ENCODE assay signal across 1 mouse cellular context in the genomic region with DNA sequence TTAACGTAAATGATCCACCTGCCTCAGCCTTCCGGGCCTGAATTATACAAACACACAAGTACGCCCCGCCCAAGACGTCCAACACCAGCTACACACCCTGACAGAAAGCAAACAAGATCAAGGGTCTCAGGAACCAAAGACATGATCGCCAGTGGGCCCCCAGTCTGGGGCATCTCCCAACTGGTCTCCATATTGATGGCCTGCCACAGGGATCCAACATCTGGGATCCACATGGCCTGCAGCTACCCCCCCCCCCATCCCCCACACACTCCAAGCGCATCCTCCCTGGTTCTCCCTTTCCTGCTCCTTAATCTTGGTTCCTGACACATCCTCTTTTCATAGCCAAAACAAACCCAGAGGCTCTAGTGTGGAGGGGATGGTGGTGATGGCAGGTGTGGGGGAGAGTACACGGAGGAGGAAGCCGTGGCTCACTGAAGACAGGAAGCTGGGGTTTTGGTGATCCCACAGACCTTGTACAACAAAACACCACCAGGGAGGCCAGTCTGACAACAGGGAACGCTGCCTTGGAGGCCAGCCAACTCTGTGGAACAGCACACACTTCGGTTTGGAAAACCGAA.
TF ChIP-seq lines count a peak whose summit lies in the region.

No protein-coding gene starts in this region.

TF ChIP-seq in C2C12, 6 proteins besides CTCF, POLR2A, EP300 and RAD21 (continued from another document):
- TF ChIP-seq MYOD1 (IDR thresholded peaks at IDR 0.05; ENCODE audit: control insufficient read depth, insufficient read length, low read depth), result peak; percentile 64
- no peak for TF ChIP-seq MYOG (IDR thresholded peaks at IDR 0.05; ENCODE audit: control insufficient read depth, extremely low read depth, insufficient read length)
- TF ChIP-seq FOSL1 (IDR thresholded peaks at IDR 0.05; ENCODE audit: insufficient read depth, low read length, poor library complexity, severe bottlenecking), result no peak
